Mouse (Mus musculus): ENCODE measurements around the gene Mup14. TPM values are rescaled to one million over a fixed set of nuclear protein-coding genes. Genes with fewer than 3 reads are reported as not detected.
"Not testable (repeated sequence)": the region's sequence is repeated elsewhere in the genome, so short reads cannot be mapped to it uniquely, and the experiment has no call there.

The Mup14 gene
- 3.6 and 4.2 TPM in 2 replicates for polyA plus RNA-seq (2012; rRNA removed)

DNA sequence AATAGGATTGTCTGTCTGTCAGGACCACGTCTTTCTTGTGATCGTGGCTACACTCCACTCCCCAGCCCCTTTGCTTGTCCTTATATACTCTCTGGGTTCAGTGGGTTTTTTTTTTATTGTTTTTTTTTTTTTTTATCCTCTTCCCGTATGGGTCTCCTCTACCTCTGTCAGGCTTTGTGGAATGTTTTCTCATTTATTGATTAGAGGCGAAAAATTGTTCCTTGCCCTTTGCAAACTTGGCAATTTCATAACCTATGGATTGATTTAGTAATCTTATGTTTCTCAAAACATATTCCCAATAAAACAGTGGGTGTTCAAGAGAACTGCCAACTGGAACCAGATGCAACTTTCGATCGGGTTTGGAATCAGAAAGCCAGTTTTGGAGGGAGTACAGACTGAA lies at the start of gene Mup14:
Gene Mup14 (minus strand): TSS at position 101 of the 400 bp plus-strand sequence.
- not testable (repeated sequence) for DNase-seq (ENCODE audit: low spot score)

DNA sequence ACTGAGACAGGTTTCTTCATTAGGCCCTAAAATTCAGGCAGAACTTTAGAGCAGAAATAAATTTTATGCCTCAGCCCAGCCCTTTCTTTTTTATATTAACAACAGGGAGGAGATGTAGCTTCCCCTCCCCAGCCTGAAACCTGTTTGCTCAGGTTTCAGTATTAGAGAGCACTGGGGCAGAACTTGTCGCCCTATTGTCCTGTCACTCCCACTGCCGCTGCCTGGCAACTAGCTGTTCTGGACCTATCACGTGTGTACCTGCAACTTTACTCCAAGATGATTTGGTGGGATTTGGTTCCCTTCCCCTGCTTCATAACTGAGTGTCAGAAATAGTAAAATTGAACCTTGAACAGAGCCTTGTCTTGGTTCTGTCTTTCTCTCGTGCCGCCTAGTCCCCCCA lies 34.3 kb upstream of the Mup14 start:
- DNase-seq (ENCODE audit: low spot score): not testable (repeated sequence)

Other genes with a start within 250 kb of the Mup14 start
- gene Mup13, start 75.7 kb downstream of the Mup14 start, polyA plus RNA-seq (2012; rRNA removed): not detected in 2 replicates
- 0.07 TPM in 1 of 2 replicates, not detected in the other for gene Mup15, start 135.7 kb upstream of the Mup14 start, polyA plus RNA-seq (2012; rRNA removed)
- gene Mup16, start 215.5 kb upstream of the Mup14 start, polyA plus RNA-seq (2012; rRNA removed): not detected in 2 replicates